Mouse (Mus musculus) myocyte (in vitro differentiated cells): ENCODE data around the gene St3gal5. TPM values are rescaled to one million over a fixed set of nuclear protein-coding genes. Genes with fewer than 3 reads are reported as not detected.

ENCODE experiments used
- H3K27me3 ChIP-seq: one replicate; pipeline ENCODE4 v1.6.1; 2011; ENCODE audit not compliant: control insufficient read depth, insufficient read depth, insufficient read length
- H3K36me3 ChIP-seq: one replicate; pipeline ENCODE4 v1.6.1; 2011; ENCODE audit not compliant: control insufficient read depth, insufficient read depth
- H3K4me2 ChIP-seq: one replicate; pipeline ENCODE4 v1.6.1; 2011; ENCODE audit warnings: low read depth, control low read depth
- H3K4me3 ChIP-seq: one replicate; pipeline ENCODE4 v1.5.1; 2011; ENCODE audit warnings: mild to moderate bottlenecking, control low read depth, moderate library complexity
- H3K79me2 ChIP-seq: one replicate; pipeline ENCODE4 v1.6.1; 2011; ENCODE audit not compliant: control insufficient read depth, insufficient read depth
- H3ac ChIP-seq: one replicate; pipeline ENCODE4 v1.6.1; 2011; ENCODE audit not compliant: control insufficient read depth, insufficient read length
- CEBPB ChIP-seq: IDR thresholded peaks from 2 replicates; pipeline ENCODE4 v1.6.1; 2011; ENCODE audit warnings: mild to moderate bottlenecking, moderate library complexity; ENCODE audit not compliant: poor library complexity, insufficient read depth, severe bottlenecking
- E2F4 ChIP-seq: IDR thresholded peaks from one replicate; pipeline ENCODE4 v1.6.1; 2011; ENCODE audit warnings: mild to moderate bottlenecking, control low read depth, moderate library complexity; ENCODE audit not compliant: insufficient read depth
- MAX ChIP-seq: IDR thresholded peaks from one replicate; pipeline ENCODE4 v1.6.1; 2011; ENCODE audit warnings: low read depth, mild to moderate bottlenecking, control low read depth
- MYOD1 ChIP-seq, 3 experiments: IDR thresholded peaks; one replicate each; pipeline ENCODE4 v1.6.1; 2011; ENCODE audit warnings: control low read depth in 2 of 3, low read depth in 2 of 3, mild to moderate bottlenecking in 2 of 3, moderate library complexity in 1 of 3; ENCODE audit not compliant: insufficient read length in 2 of 3, control insufficient read depth in 1 of 3
- MYOG ChIP-seq, 3 experiments: IDR thresholded peaks; one replicate each; pipeline ENCODE4 v1.6.1; 2011; ENCODE audit warnings: control low read depth in 2 of 3, low read depth in 2 of 3, mild to moderate bottlenecking in 2 of 3; ENCODE audit not compliant: insufficient read length in 2 of 3, control insufficient read depth in 1 of 3, insufficient read depth in 1 of 3
- POLR2A ChIP-seq: IDR thresholded peaks from one replicate; pipeline ENCODE4 v1.6.1; 2011; ENCODE audit warnings: low read depth, mild to moderate bottlenecking, control low read depth, moderate library complexity; ENCODE audit not compliant: insufficient read length
- POLR2AphosphoS2 ChIP-seq: IDR thresholded peaks from one replicate; pipeline ENCODE4 v1.6.1; 2011; ENCODE audit warnings: low read depth, control low read depth; ENCODE audit not compliant: insufficient read length
- REST ChIP-seq: IDR thresholded peaks from one replicate; pipeline ENCODE4 v1.6.1; 2011; ENCODE audit warnings: mild to moderate bottlenecking, control low read depth, moderate library complexity; ENCODE audit not compliant: insufficient read depth, insufficient read length
- SRF ChIP-seq: IDR thresholded peaks from one replicate; pipeline ENCODE4 v1.6.1; 2011; ENCODE audit warnings: low read depth; ENCODE audit not compliant: control insufficient read depth, insufficient read length
- TCF12 ChIP-seq: IDR thresholded peaks from one replicate; pipeline ENCODE4 v1.6.1; 2011; ENCODE audit warnings: mild to moderate bottlenecking, control low read depth; ENCODE audit not compliant: poor library complexity, insufficient read depth, severe bottlenecking
- TCF3 ChIP-seq: IDR thresholded peaks from one replicate; pipeline ENCODE4 v1.6.1; 2011; ENCODE audit warnings: low read depth, control low read depth; ENCODE audit not compliant: insufficient read length
- USF1 ChIP-seq: IDR thresholded peaks from one replicate; pipeline ENCODE4 v1.6.1; 2011; ENCODE audit warnings: low read depth, mild to moderate bottlenecking, control low read depth, moderate library complexity
- polyA plus RNA-seq: library from polyadenylated mRNA; unstranded; fragments of >200 nt; fragmentation: generic; extraction: Trizol; gene quantifications from one replicate; pipeline ENCODE4 v1.2.1, GENCODE M21; 2012; ENCODE audit warnings: missing spikeins

The St3gal5 gene
- polyA plus RNA-seq, 1 experiment, result 94.5 TPM

- Histone ChIP-seq H3K27me3 (no peaks in the 10 kb centered on the region), H3ac (no peak overlapping the region), H3K79me2 (peaks cover 74% of the 10 kb centered on the region), H3K4me2 (peak overlapping the region; percentile 81), H3K36me3 (no peaks in the 10 kb centered on the region), H3K4me3 (no peak overlapping the region)
- TF ChIP-seq MYOD1 (IDR thresholded peaks at IDR 0.05; ENCODE audit: control insufficient read depth in 1 of 3, insufficient read length in 2 of 3, low read depth in 2 of 3) (no peak), USF1 (no peak), POLR2AphosphoS2 (no peak), E2F4 (no peak), POLR2A (no peak), SRF (no peak), REST (no peak), MYOG (IDR thresholded peaks at IDR 0.05; ENCODE audit: control insufficient read depth in 1 of 3, insufficient read depth in 1 of 3, insufficient read length in 2 of 3, low read depth in 2 of 3) (no peak), CEBPB (no peak), TCF3 (no peak), TCF12 (no peak), MAX (no peak)
These were observed 2.8 kb downstream of the St3gal5 start for GRCm38 (mm10) chr6:72100171-72100570.

GRCm38 (mm10) chr6:72100939-72101338, 3.5 kb downstream of the St3gal5 start:
- no peak overlapping the region for H3ac ChIP-seq
- H3K4me2 ChIP-seq, result no peak overlapping the region
- no peak overlapping the region for H3K4me3 ChIP-seq
- H3K27me3 ChIP-seq, result no peaks in the 10 kb centered on the region
- H3K79me2 ChIP-seq, result peaks cover 82% of the 10 kb centered on the region
- TF ChIP-seq USF1 (no peak), CEBPB (no peak), E2F4 (no peak), TCF12 (no peak), MYOG (IDR thresholded peaks at IDR 0.05; ENCODE audit: control insufficient read depth in 1 of 3, insufficient read depth in 1 of 3, insufficient read length in 2 of 3, low read depth in 2 of 3) (no peak), REST (no peak), POLR2AphosphoS2 (no peak), TCF3 (no peak), MYOD1 (IDR thresholded peaks at IDR 0.05; ENCODE audit: control insufficient read depth in 1 of 3, insufficient read length in 2 of 3, low read depth in 2 of 3) (no peak), POLR2A (no peak)
- no peaks in the 10 kb centered on the region for H3K36me3 ChIP-seq

GRCm38 (mm10) chr6:72101386-72101785, 4.0 kb downstream of the St3gal5 start:
- Histone ChIP-seq H3ac (no peak overlapping the region), H3K79me2 (peaks cover 86% of the 10 kb centered on the region), H3K4me2 (no peak overlapping the region), H3K36me3 (no peaks in the 10 kb centered on the region), H3K4me3 (no peak overlapping the region), H3K27me3 (no peaks in the 10 kb centered on the region)
- TF ChIP-seq CEBPB (no peak), POLR2A (no peak), USF1 (no peak), POLR2AphosphoS2 (no peak), MYOD1 (IDR thresholded peaks at IDR 0.05; ENCODE audit: control insufficient read depth in 1 of 3, insufficient read length in 2 of 3, low read depth in 2 of 3) (no peak), SRF (no peak), MYOG (IDR thresholded peaks at IDR 0.05; ENCODE audit: control insufficient read depth in 1 of 3, insufficient read depth in 1 of 3, insufficient read length in 2 of 3, low read depth in 2 of 3) (no peak), E2F4 (no peak), REST (no peak), TCF3 (no peak), MAX (no peak), TCF12 (no peak)

- TF ChIP-seq SRF (no peak), CEBPB (no peak), POLR2AphosphoS2 (no peak), USF1 (no peak), TCF12 (no peak), TCF3 (no peak), POLR2A (no peak), MAX (no peak)
- Histone ChIP-seq H3K27me3 (no peaks in the 10 kb centered on the region), H3K4me3 (no peak overlapping the region), H3K36me3 (no peaks in the 10 kb centered on the region), H3K4me2 (no peak overlapping the region), H3ac (no peak overlapping the region), H3K79me2 (peaks cover 93% of the 10 kb centered on the region)
These were observed 4.7 kb downstream of the St3gal5 start for GRCm38 (mm10) chr6:72102066-72102465.

GRCm38 (mm10) chr6:72104534-72104933, 7.1 kb downstream of the St3gal5 start:
- TF ChIP-seq TCF12 (no peak), E2F4 (no peak), POLR2A (no peak)
- no peak overlapping the region for H3K4me2 ChIP-seq

More at GRCm38 (mm10) chr6:72104534-72104933, 7.1 kb downstream of the St3gal5 start:
- no peak overlapping the region for H3K4me3 ChIP-seq
- no peaks in the 10 kb centered on the region for H3K36me3 ChIP-seq
- peaks cover 89% of the 10 kb centered on the region for H3K79me2 ChIP-seq
- no peak overlapping the region for H3ac ChIP-seq
- H3K27me3 ChIP-seq, result no peaks in the 10 kb centered on the region
